Mouse (Mus musculus) ES-E14 (cell line): ENCODE data around the gene Gm21962. TPM values are rescaled to one million over a fixed set of nuclear protein-coding genes. Genes with fewer than 3 reads are reported as not detected.
"Not testable (repeated sequence)": the region's sequence is repeated elsewhere in the genome, so short reads cannot be mapped to it uniquely, and the experiment has no call there.

ENCODE experiments used
- DNase-seq: peaks from one replicate; pipeline ENCODE4 v3.0.0-alpha.2; 2013; ENCODE audit warnings: low read depth, low spot score
- H3K27ac ChIP-seq: 2 replicates; pipeline ENCODE4 v1.5.1; 2012; ENCODE audit warnings: low read depth, mild to moderate bottlenecking, low read length, moderate library complexity, mixed read lengths; ENCODE audit not compliant: poor library complexity, insufficient read depth, severe bottlenecking
- H3K36me3 ChIP-seq: 2 replicates; pipeline ENCODE4 v1.6.1; 2012; ENCODE audit warnings: mild to moderate bottlenecking, low read length, moderate library complexity, mixed read lengths; ENCODE audit not compliant: control insufficient read depth, poor library complexity, insufficient read depth, severe bottlenecking
- H3K4me1 ChIP-seq, 2 experiments: fragments of 150-350 bp in 1 of 2; sonication (generic) in 1 of 2; 2 replicates each; pipeline ENCODE4 v1.6.1; 2012; ENCODE audit warnings: low read length in 2 of 2, mild to moderate bottlenecking in 1 of 2, mixed read lengths in 1 of 2; ENCODE audit not compliant: control insufficient read depth in 2 of 2, insufficient read depth in 2 of 2, poor library complexity in 1 of 2
- H3K4me3 ChIP-seq, 2 experiments: fragments of 150-350 bp in 1 of 2; sonication (generic) in 1 of 2; 2 replicates each; pipeline ENCODE4 v1.5.1; 2012; ENCODE audit warnings: low read length in 2 of 2, low read depth in 1 of 2, mild to moderate bottlenecking in 1 of 2, mixed read lengths in 1 of 2; ENCODE audit not compliant: insufficient read depth in 1 of 2, poor library complexity in 1 of 2, severe bottlenecking in 1 of 2
- H3K9ac ChIP-seq: 2 replicates; pipeline ENCODE4 v1.6.1; 2012; ENCODE audit warnings: low read depth, mild to moderate bottlenecking, low read length, mixed read lengths; ENCODE audit not compliant: poor library complexity, insufficient read depth, severe bottlenecking
- H3K9me3 ChIP-seq: fragments of 150-350 bp; sonication (generic); 2 replicates; pipeline ENCODE4 v1.6.1; 2012; ENCODE audit warnings: low read depth, mild to moderate bottlenecking, low read length; ENCODE audit not compliant: control insufficient read depth, insufficient read depth
- CHD2 ChIP-seq: IDR thresholded peaks from 2 replicates; pipeline ENCODE4 v1.6.1; 2014; ENCODE audit warnings: mild to moderate bottlenecking, low read depth, low read length, inconsistent platforms
- HCFC1 ChIP-seq: IDR thresholded peaks from 2 replicates; pipeline ENCODE4 v1.6.1; 2012; ENCODE audit warnings: low read length, inconsistent platforms, borderline replicate concordance; ENCODE audit not compliant: insufficient read depth
- MAFK ChIP-seq: IDR thresholded peaks from 2 replicates; pipeline ENCODE4 v1.6.1; 2014; ENCODE audit warnings: mild to moderate bottlenecking, low read depth, low read length, inconsistent platforms; ENCODE audit not compliant: insufficient read depth
- ZC3H11A ChIP-seq: IDR thresholded peaks from 2 replicates; pipeline ENCODE4 v1.6.1; 2012; ENCODE audit warnings: low read depth, mild to moderate bottlenecking, inconsistent platforms, low read length, borderline replicate concordance
- ZNF384 ChIP-seq: IDR thresholded peaks from 2 replicates; pipeline ENCODE4 v1.6.1; 2012; ENCODE audit warnings: low read depth, low read length, inconsistent platforms
- in situ Hi-C, 2 experiments: fragments of 600-800 bp; cut with MboI; formaldehyde crosslinking; loops; one replicate each; pipeline ENCODE4 v1.15.1; 2025; ENCODE audit warnings: low sequenced_read_pairs in 2 of 2, inconsistent platforms in 1 of 2; ENCODE audit not compliant: unreplicated experiment in 2 of 2
- total RNA-seq: library from RNA; depleted of rRNA; stranded (reverse); fragments of 300-350 nt; gene quantifications from 2 replicates; pipeline ENCODE4 v1.2.3, GENCODE M21; 2012; rRNA removed

Gene Gm21962
- 0.62 and 1.5 TPM in 2 replicates for total RNA-seq

DNA sequence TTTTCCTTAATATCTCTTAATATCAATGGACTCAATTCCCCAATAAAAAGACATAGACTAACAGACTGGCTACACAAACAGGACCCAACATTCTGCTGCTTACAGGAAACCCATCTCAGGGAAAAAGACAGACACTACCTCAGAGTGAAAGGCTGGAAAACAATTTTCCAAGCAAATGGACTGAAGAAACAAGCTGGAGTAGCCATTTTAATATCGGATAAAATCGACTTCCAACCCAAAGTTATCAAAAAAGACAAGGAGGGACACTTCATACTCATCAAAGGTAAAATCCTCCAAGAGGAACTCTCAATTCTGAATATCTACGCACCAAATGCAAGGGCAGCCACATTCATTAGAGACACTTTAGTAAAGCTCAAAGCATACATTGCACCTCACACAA is at the start of gene Gm21962:
Gene Gm21962, plus strand, starts transcription at position 301 of the 400 bp plus-strand sequence.
- DNase-seq, H3K36me3 ChIP-seq, H3K9me3 ChIP-seq, H3K9ac ChIP-seq, H3K4me1 ChIP-seq, H3K27ac ChIP-seq, in situ Hi-C loops, H3K4me3 ChIP-seq: not testable (repeated sequence)

DNA sequence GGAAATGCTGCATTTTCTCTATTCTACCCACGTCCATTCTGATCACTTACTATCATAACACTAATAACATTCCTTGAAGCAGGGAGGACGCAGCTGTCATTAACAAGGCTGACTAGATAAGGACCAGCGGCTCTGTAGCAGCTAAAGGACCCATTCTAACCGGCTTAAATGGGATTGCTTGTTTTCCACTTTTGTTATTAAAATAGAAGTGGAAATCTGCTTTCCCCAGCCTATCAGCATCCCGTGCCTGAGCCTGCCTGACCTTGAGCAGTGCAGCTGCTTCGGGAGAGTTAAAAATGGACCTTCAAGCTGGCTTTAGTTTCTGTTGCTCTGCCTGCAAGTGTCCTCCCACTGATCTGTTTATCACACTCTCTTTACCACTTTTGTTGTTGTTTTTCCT is 49.2 kb upstream of the Gm21962 start:
- DNase-seq = peak; percentile 15
- Histone ChIP-seq H3K4me3 (no peak overlapping the region), H3K9ac (no peak overlapping the region), H3K36me3 (peaks cover 2% of the 10 kb centered on the region; the same call in 1 of the 2 replicates), H3K4me1 (peaks cover 0 to 11% of the 10 kb centered on the region in 2 experiments; a peak in 2 of 4 replicates), H3K9me3 (no peaks in the 10 kb centered on the region), H3K27ac (no peak overlapping the region)
- in situ Hi-C loops = no loop called here
- TF ChIP-seq MAFK (no peak), ZNF384 (no peak), HCFC1 (no peak), ZC3H11A (no peak), CHD2 (no peak)

DNA sequence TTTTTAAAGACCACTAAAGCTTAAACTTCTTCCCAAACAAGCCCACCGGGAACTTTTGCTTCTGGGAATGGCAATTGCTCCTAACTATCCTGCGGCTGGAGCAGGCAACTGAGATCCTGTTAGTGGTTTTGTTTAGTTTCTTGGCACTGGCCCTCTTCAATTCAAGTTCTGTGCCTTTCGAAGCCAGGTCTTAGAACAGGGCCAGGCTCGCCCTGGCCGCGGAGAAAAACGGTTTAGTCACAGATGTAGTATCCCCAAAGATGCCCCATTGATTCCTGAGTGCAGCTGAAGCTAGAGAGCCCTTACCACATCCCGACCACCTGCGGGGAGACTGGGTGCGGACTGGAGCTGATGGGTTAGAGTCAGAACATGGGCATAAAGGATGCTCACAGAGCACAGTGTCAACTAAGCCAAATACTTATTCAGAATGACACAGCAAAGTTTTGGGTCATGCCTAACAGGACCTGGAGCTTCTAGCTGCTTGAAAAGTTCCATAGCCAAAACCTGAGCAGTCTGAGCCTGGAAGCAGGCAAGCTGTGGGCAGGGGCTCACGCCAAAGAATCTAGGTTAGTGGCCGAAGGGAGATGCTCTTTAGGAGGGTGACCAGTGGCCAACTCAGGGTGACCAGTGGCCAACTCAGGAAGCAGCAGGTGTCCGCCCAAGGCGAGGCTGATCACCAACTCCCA is 48.3 kb upstream of the Gm21962 start:
- no peak overlapping the region for H3K9ac ChIP-seq
- TF ChIP-seq ZC3H11A (no peak), MAFK (no peak), CHD2 (no peak), HCFC1 (no peak), ZNF384 (no peak)
- H3K4me1 ChIP-seq = peaks cover 0 to 11% of the 10 kb centered on the region in 2 experiments; a peak in 2 of 4 replicates
- in situ Hi-C loops = no loop called here
- H3K9me3 ChIP-seq = no peaks in the 10 kb centered on the region
- H3K27ac ChIP-seq = no peak overlapping the region
- peak overlapping the region; percentile 69 to 79 for H3K4me3 ChIP-seq
- H3K36me3 ChIP-seq = peaks cover 2% of the 10 kb centered on the region; the same call in 1 of the 2 replicates
- DNase-seq = peak; percentile 26

DNA sequence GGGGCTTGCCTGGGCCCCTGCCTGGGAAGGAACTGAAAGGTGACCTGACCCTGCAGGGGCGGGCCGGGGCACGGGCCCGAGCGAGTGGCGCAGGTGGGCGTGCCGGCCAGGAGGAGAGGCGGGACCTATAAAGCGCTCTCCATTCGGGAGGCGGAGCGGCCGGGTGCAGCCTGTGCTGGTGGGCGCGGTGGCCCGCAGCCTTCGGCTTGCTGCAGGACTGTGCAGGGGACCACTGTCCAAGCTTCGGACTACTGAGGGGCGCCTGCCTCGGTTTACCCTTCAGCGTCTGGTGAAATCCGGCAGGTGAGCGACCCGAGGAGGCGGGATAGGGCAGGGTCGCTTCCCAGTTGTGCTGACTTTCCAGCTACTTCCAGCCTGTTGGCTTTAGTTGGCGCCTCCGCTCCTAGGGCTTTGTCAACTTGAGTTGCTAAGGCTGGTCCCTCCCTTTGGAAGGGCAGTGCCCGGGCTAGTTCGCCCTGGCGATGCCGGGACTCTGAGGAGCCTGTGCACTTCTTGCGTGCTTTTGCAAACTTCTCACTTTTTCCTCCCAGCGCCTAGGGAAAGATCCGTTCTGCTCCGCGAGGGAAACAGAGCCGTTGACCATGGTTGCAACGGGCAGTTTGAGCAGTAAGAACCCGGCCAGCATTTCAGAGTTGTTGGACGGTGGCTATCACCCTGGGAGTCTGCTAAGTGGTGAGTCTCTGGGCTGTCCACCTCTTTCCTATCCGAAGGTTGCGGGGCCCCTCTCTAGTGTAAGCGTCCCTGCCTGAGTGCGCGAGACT is 47.6 kb upstream of the Gm21962 start:
- no peak for TF ChIP-seq ZC3H11A
- no peak for TF ChIP-seq ZNF384
- 0 out of 2 replicates have a peak, but pooled peaks have one; percentile 7 for TF ChIP-seq HCFC1
- no peak for TF ChIP-seq CHD2
- Histone ChIP-seq H3K9ac (peak overlapping the region; percentile 63), H3K4me1 (peaks cover 0 to 11% of the 10 kb centered on the region in 2 experiments; a peak in 2 of 4 replicates), H3K4me3 (peak overlapping the region; percentile 69 to 79), H3K27ac (no peak overlapping the region), H3K36me3 (peaks cover 2% of the 10 kb centered on the region; the same call in 1 of the 2 replicates), H3K9me3 (no peaks in the 10 kb centered on the region)
- in situ Hi-C loops = no loop called here
- peak; percentile 62 for DNase-seq
